Mouse (Mus musculus) naive thymus-derived CD4-positive, alpha-beta T cell, adult 2 months (primary cell): ENCODE measurements around the gene Ptov1.

Experiments used
- DNase-seq: peaks from one replicate; pipeline ENCODE4 v3.0.0-alpha.2; 2011; ENCODE audit warnings: low read depth

The Ptov1 gene

DNA sequence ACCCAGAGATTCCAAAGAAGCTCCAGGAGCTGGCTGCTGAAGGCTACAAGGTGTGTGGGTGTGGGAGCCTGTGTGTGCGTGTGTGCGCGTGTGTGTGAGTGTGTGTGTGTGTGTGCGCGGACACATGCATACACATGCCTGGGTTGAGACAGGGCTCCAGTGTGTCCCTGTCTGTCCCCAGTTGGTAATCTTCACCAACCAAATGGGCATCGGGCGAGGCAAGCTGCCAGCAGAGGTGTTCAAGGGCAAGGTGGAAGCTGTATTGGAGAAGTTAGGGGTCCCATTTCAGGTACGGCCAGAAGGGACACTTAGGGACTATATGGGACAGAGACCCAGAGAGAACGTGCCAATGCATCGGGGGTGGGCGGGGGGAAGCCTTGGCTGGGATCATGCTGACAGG is 9.7 kb downstream of the Ptov1 start:
- DNase-seq, result no peak

DNA sequence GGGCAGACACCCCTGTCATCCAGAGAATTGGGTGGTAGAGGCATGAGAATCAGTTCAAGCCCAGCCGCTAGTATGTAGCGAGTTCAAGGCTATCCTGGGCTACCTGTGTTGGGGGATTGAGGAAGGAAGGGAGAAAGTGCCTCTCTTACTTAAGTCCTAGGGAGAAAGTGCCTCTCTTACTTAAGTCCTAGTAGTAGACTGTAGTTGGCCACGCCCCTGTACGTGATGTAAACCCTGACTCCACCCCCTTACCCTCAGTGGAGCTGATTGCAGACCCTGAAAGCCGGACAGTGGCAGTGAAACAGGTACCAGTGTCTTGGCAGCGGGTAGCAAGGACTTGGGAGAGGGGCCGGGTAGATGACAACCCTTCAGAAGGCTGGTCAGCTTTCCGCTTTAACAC is 11.7 kb downstream of the Ptov1 start:
- peak; percentile 59 for DNase-seq

DNA sequence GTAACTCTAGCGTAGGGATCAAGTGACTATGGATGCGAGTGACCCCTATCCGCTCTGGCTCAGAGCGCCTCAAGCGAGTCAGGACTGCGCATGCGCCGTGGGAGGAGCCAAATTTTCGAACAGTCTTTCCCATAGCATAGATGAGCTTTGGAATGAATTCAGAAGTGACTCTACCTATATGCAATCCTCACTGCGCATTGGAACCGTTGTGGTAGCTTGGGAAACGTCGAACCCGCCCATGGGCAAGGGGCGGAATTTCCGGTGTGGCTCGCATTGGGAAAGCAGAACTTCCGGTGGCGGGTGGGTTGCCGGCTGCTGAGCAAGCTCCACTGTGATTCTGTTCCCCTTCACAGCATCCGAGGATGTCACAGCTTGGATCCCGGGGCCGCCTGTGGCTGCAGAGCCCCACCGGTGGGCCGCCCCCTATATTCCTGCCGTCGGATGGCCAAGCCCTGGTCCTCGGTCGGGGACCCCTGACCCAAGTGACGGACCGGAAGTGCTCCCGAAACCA is 12.5 kb downstream of the Ptov1 start, which contains the start of gene Pnkp:
TSS of gene Pnkp (plus strand) at position 98 of the 511 bp plus-strand sequence.
- peak; percentile 92 for DNase-seq

DNA sequence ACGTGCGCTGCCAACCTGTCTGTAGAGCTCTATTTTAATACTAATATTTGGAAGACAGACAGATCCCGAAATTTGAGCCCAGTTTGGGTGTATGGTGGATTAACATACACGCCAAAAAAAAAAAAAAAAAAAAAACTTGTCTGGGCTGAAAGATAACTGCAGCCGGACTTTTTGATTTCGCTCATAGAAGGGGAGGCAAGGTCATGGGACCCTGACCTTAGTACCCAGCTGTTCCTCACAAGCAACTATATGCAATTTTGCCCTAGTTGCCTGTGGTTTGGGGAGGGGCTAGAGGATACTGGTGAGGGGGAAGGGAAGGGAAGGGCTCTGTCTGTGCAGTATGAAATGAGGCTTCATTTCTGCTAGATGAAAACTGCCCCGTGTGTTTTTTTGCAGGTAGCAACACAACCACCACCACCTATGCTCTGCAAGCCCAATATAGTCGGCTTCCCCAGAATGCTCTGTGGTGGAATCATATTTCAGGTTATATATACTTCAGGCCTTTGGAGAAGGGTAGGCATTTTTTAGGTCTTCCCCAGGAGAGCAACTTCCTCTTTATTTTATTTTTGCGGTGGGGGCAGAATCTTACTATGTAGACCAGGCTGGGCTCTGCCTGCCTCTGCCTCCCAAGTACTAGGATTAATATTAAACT is 13.2 kb downstream of the Ptov1 start:
- DNase-seq, result peak; percentile 44

DNA sequence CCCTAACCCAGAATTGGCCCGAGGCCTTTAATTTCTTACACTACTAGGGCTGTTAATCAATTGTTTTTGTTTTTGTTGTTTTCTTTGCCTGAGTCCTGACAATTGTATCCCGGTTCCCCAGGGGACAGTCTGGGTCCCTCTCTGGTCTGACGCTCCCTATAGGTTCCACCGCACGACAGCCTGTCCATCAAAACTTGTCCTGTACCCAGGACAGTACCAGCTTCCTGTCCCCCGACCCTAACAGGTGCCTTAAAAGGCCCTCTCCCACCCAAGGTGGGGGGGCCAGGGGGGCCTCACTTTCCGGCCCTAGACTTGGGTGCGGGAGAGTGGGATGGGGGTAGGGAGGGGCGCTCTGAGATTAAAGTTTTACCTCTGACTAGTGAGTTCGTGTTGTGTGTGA is 14.6 kb downstream of the Ptov1 start:
- no peak for DNase-seq

DNA sequence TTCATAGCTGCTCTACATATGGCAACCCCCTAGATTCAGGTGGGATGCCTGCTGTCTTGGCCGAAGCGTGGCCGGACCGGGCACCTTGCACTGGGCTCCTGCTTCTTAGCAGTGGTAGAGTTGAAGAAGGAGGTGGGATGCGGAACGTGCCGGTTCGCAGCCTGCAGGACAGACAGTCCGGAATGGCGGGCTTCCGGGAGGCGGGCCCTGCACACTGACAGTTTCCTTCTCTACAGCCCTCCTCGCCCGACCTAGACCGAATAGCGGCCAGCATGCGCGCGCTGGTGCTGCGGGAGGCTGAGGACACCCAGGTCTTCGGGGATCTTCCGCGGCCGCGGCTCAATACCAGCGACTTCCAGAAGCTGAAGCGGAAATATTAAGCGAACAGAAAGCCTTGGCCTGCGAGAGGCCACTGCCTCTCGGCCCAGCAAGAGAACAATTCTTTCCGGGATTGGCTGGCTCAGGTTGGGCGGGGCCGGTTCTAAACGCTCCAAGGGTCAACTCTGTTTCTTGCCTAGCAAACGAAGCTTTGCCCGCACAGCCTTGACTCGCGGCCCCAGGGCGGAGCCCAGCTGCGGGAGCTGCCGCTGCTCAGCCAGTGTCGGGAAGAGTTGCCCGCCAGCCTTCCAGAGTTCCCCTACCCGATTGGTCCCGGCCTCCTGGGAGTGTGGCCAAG is 15.1 kb downstream of the Ptov1 start:
- peak; percentile 78 for DNase-seq

DNA sequence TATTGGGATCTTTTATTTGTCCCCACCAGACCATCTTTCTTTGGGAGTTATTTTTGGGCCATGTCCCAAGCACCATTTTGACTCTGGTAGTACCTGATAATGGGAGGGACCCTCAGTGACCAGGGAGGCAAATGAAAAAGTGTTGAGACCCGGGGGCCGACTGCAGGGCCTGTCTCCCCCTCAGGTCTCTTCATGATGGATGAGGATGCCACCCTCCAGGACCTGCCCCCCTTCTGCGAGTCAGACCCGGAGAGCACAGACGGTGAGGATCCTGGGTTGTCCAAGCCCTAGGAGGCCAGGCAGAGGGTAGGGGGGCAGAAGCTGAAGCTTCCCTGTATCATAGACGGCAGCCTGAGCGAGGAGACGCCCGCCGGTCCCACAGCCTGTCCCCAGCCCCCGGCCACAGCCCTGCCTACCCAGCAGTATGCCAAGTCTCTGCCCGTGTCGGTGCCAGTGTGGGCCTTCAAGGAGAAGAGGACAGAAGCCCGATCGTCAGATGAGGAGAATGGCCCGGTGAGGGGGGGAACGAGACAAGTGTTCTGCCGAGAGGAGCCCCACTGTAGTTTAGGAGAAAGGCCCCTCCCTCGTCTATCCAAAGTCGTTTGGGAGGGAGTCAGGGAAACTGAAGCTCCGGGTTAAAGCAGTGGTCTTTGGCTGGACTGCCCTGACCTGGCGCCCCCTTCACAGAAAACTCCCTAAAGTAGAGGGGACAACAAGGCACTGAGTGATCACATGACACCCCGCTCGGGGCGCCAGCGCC is 15.8 kb downstream of the Ptov1 start:
- no peak for DNase-seq

DNA sequence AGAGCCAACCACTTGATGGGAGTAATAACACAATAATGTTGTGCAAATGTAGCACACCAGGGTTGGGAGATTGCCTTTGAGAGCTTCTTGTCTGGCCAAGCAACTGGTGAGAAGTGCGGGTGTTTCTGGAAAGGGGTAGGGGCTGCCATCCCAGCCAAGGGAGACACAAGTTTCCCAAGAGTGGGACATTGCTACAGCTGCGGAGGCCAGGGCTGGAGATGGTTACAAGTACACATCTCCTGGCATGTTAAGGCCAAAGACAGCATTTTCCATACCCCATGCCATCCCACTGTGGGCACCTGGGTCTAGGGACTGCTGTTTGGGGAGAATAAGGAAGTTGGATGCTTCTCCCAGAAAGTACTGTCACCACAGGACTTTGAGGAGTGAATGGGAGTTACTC is 16.5 kb downstream of the Ptov1 start:
- no peak for DNase-seq

DNA sequence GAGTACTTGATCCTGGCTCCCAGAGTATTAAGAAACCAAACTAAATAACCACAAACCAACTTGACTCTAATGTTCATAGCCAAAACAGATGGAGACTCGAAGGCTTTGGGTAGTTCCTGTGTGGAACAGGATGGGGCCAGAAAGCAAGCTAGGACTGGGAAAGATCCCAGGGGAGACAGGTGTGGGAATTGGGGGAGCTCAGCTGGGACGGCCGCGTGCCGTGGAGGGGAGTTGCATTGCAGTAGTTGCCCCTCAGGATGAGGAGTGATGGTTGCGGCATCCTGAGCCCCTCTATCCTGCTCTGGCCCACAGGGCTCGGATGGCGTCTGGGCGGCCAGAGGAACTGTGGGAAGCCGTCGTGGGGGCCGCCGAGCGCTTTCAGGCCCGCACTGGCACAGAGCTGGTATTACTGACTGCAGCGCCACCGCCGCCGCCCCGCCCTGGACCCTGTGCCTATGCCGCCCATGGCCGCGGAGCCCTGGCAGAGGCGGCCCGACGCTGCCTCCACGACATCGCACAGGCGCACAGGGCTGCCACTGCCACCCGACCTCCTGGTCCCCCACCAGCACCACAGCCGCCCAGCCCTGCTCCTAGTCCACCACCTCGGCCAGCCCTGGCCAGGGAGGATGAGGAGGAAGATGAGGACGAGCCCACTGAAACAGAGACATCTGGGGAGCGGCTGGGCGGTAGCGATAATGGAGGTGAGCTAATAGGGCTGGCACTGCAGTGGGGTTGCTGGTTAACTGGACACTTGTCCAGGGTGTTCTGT is 17.1 kb downstream of the Ptov1 start:
- DNase-seq, result no peak

DNA sequence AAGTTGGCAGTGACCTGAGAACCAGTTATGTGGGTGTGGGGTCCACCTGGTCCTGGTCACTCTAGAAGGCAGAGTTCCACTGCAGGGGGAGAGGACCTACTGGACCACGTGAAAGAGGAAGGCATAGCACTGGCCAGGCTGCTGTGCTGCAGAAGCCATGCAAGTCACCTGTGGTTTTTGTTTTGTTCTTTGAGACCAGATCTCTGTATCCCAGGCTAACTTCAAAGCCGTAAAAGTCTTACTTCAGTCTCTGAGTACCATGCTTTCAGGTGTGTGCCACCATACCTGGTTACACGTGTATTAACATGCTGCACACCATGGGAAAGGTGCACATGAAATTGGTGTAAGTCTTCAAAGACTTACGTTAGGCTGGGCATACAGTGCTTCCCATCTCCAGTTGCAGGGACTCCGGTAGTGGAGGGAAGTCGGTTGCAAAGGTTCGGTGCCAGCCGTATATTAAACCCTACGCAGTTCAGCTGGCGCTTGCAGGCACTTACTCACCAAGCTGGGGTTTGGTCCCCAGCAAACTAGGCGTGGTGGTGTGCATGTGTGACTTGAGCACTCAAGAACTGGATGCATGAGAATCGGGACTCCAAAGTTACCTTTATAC is 17.9 kb downstream of the Ptov1 start:
- DNase-seq, result no peak

DNA sequence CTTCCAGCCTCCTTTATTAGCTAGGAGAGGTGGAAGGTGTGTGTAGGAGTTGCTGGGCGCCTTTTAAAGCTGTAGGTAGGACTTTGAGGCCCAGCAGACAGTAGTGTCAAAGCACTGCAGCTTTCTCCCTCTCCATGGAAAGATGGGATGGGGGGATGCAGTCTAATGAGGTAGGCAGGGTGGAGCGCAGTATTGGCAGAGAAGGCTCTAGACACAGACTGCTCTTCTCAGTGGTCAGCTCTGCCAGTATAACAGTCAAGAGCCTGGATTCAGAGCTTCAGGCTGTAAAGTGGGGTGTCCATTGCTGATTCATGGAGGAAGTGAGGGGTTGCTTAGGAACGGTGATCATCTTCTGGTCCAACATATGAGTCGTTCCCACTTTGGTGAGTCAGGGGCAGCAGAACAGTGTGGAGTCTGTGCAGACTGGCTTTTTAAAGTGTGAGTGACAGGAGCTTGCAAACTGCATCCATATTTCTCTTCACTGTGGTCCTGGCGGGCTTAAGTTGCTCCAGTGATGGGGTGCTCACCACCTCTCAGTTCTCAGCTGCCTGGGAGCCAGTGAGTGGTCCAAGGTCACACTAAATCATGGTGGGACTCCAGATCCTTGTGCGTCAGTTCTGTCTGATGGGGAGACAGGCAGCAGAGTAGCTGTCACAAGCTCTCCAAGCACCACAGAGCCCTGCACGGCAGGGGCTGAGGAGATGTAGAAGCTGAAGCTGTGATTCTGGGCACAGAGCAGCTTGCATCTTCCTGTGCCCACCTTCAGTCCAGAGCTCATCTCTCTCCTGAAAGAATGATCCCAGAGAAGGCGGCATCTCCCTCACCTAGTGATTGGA is 18.6 kb downstream of the Ptov1 start:
- no peak for DNase-seq

DNA sequence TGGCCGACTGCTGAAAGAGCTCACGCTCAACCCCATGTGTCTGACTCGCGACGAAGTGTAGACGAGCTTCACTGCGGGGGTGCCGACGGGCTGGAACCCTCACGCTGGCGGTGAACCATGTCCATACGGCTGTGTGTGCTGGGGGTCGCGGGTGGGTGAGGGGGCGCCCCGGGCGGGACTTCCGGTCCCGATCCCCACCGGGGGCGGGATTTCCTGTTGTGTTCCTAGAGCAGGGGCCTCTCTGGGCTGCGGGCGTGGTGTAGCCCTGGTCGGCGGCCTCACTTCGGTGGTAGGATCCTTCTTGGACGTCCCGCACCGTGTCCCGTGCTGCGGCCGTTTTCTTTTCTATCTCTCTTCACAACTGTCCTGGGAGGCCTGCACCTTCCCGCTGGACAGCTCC is 19.4 kb downstream of the Ptov1 start:
- DNase-seq, result no peak

DNA sequence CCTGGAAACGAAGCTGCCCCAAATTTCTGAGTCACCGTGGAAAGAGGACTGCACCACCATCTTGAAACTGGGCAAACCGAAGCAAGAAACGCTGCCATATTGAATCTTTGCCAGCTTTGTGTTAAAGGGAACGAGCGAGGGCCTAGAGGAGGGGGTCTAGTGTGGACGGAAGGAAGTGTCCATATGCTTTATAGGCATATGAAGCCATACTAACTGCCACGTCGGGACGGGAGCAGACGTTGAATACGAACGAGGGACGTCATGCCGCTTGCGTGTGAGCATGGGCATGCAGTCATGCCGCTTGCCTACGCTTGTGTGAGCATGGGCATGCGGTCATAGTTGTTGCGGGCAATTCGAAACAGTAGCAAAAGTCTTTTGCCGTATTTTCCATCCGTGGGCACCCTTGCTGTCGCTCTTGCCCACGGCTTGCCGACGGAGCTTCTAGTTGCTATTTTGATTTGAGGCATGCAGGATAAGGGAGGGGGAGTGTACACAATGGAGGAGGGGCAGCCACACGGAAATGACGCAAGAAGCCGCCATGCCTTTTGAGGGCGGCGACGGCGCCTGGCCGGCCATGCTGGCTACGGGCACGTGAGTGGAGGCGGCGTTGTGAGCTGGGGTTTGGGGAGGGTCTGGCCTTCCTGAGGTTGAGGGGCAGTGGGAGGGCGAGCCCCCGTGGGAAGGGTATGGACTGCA is 20.0 kb downstream of the Ptov1 start:
- peak; percentile 96 for DNase-seq

DNA sequence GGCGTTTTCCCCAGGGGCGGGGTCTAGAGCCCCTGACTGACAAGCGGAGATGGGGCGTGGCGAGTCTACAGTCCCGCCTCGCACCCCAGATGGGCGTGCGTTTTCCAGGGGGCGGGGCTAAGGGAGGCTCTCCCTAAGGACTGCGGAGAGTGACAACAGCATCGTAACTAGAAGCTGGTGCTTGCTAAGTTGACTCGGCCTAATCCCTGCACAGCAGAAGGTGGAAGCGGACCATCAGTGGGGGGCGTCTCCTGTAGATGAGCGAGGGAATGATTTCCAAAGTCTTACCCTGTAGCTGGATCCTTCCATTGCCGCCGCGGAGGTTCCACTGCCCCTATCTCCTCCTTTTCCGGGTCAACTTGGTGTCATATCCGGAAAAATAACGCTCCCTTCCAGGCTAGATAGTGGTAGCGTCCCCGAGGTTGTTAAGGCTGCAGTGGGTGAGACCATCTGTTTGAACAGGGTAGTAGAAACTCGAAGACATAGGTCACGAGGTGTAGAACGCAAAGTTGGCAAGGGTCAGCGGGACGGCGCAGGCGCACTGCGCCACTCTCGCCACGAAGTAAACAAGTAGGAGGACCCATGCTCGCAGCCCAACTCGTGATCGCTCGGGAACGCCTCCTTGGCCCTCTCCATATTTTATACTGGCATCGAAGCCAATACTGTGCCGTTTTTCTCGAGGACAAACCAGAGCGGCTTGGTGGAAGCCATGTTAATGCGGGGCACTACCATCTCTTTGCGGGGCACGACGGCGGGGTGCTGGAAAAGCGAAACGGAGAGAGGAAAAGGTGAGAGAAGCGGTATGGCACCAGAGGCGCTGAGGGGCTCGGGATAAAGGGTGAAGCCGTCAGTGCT is 20.8 kb downstream of the Ptov1 start, which contains the start of the genes Akt1s1 and Tbc1d17:
TSS of gene Akt1s1 (plus strand) at position 431 of the 855 bp plus-strand sequence.
TSS of gene Tbc1d17 (minus strand) at position 519 of the 855 bp plus-strand sequence.
- DNase-seq, result peak; percentile 100

DNA sequence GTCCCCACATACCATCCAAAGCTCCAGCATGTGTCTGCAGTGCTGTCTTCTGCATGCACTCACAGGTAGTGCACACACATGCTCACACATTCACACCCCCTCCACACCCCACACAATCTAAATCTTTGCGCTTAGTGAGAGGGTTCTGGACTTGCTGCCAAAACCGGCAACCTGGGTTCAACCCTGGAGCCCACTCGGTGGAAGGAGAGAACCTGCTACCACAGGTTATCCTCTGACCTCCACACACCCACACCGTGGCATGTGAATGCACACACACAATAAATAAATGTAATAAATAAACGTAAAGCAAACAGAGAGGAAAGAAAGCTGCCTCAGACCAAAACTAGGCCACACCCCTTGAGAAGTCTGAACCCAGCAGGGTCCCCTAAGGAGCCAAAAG is 21.8 kb downstream of the Ptov1 start:
- no peak for DNase-seq

DNA sequence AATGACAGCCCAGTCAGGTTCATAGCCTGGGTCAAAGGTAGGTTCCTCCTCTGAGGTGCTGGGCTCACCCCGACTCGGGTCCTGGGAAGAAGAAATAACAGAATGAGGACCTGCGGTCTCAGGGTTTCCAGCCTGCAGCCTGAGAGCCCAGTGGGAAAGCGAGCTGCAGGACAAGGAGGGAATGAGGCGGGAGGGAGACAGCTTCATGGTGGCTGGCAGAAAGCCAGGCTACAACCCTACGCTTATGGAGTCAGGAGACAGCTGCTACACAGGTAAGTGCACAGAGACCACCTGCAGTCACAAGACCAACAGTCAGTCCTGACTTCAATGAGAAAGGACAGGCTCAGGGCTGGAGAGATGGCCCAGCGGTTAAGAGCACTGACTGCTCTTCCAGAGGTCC is 22.8 kb downstream of the Ptov1 start:
- no peak for DNase-seq

DNA sequence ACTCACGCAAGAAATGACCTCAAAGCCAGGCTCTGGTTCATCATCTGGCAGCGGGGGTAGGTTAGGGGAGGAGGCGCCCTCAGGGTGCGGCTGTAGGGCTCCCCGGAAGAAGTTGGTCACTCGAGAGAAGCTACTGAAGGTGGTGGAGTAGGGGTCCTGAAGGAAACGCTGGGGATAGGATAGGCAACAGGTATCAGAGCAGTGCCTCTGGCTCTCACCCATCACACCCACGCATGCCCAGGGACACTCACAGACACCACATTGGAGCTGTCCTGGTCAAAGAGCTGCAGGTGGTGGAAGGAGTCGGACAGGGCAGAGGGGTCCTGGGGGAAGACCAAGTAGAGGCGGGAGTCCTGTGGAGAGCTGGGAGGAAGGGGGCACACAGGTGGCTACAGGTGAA is 24.6 kb downstream of the Ptov1 start:
- DNase-seq, result no peak

DNA sequence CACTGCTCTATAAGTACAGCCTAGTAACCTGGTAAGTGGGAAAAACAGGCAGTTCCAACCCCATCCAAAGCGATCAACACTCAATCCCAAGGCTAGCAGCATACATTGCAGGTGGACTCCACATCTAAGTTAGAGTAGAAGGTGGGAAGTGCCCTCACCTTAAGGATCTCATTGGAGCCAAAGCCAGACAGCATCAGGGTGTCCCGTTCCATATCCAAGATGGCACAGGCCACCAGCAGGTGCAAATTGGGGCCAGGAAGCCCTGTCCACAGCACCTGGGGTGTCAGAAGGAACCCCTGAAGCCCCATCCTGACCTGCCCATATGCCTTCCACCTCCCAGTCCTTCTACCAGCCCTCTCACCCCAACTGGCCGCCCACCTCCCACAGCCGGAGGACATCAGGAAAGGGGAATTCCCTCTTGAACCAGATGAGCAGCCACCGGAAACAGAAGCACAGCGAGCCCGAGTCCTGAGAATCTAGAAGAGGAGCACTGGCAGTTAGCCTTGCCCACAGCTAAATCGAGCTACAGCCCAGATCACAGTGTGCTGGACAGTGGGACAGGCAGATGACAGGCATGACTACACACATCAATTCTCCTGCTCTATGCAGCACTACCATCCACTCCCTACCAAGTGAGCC is 27.6 kb downstream of the Ptov1 start:
- DNase-seq, result no peak

DNA sequence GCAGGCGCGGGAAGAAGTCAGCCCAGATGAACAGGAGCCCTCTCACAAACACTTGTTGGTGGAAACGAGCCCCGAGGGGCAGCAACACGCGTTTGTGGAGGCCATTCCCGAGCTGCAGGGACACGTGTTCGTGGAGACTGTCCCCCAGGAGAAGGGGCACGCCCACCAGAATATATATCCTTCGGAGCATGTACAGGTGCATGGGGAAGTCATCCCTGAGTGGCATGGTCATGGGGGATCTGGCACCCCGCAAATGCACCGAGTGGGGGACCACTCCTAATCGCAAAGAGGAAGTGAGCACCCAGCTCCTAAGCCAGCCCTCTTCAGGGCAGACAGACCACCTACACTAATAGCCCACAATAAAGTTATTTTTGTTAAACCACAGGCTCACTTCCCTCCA is 29.2 kb downstream of the Ptov1 start:
- no peak for DNase-seq
